Mouse (Mus musculus): Measurements from ENCODE around the gene Rassf6. TPM values are rescaled to one million over a fixed set of nuclear protein-coding genes. Genes with fewer than 3 reads are reported as not detected.

The Rassf6 gene
- polyA plus RNA-seq, 1 experiment from 2014 or later, result 4.2 TPM

DNA sequence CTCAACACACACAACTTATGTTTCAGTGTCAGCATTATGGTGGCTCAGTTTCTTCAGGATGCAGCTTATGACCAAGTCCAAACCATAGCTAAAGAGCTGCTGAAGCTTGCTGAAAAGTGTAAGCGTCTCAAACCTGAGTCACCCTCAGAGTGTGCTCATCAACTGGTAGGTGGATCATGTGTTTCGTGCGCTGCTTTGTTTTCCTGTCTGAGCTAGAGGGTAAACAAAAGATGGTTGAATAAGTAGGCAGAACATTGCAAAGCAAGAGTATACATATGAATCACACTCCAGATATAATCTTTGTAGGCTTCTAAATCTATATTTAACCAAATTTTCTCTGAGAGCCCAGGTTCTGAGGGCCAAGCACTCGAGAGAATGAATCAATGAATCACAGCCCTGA is 76.3 kb downstream of the Rassf6 start:
- Histone ChIP-seq H3K9me3 (no peaks in the 10 kb centered on the region), H3K4me2 (no peak overlapping the region), H3K9ac (no peak overlapping the region), H3K27me3 (no peaks in the 10 kb centered on the region), H3K4me3 (no peak overlapping the region), H3K4me1 (peaks cover 14% of the 10 kb centered on the region; the same call in 1 of the 2 replicates), H3K27ac (no peak overlapping the region), H3K36me3 (no peaks in the 10 kb centered on the region)
- WGBS, result 82% methylated on average over 4 of the region's 4 CpGs
- ATAC-seq (ENCODE audit: borderline replicate concordance, extremely low read depth, low FRiP score, low TSS enrichment), result no peak

DNA sequence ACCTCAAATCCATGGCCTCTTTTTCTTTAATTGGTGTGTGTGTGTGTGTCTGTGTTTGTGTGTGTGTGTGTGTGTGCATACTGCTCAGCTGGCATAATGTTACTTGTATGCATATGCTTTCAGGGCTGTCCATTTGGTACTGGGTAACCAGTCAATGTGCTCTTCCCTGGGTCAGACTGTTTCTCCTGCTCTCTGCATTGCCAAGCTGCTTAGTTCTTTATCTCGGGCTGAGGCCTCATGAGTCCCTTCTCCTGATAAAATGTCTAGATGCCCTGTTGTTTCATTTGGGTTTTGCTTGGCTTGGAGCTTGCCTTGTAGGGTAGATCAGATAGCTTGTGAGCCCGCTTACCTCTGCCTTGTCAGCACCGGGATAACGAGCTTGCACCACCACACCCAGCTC is 77.6 kb downstream of the Rassf6 start:
- H3K9me3 ChIP-seq, result no peaks in the 10 kb centered on the region
- 0 out of 2 replicates have a peak, but pooled peaks cover 2% of the 10 kb centered on the region for H3K4me1 ChIP-seq
- H3K27me3 ChIP-seq, result no peaks in the 10 kb centered on the region
- no peak overlapping the region for H3K4me3 ChIP-seq
- no peak overlapping the region for H3K9ac ChIP-seq
- no peak overlapping the region for H3K27ac ChIP-seq
- no peak for ATAC-seq (ENCODE audit: borderline replicate concordance, extremely low read depth, low FRiP score, low TSS enrichment)
- H3K36me3 ChIP-seq, result no peaks in the 10 kb centered on the region
- no peak overlapping the region for H3K4me2 ChIP-seq
- WGBS, result 74% methylated on average over 4 of the region's 4 CpGs

DNA sequence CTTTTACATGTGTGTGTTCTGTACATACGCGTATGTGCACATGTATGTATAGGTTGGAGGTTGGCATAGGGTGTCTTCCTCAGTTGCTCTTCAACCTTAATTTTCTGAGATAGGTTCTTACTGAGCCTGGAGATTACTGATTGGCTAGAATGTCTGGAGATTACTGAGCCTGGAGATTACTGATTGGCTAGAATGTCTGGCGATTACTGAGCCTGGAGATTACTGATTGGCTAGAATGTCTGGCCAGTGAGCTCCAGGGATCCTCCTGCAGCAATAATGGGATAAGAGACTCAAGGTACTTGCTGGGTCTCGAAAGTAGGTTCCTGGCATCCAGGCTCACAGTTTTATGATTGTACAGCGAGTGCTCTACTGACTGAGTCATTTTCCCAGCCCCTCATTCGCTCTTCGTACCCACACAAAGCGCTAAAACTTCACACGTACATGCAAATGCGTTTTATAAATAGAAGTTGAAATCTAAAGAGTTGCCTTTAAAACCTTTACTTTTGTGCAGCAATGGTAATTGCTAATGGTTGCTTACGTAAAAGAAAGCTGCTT is 78.7 kb downstream of the Rassf6 start:
- WGBS, result 94% methylated on average over 11 of the region's 11 CpGs
- H3K9ac ChIP-seq, result no peak overlapping the region
- no peaks in the 10 kb centered on the region for H3K36me3 ChIP-seq
- no peaks in the 10 kb centered on the region for H3K4me1 ChIP-seq
- H3K27ac ChIP-seq, result no peak overlapping the region
- no peaks in the 10 kb centered on the region for H3K27me3 ChIP-seq
- no peak overlapping the region for H3K4me3 ChIP-seq
- H3K4me2 ChIP-seq, result no peak overlapping the region
- no peaks in the 10 kb centered on the region for H3K9me3 ChIP-seq
- no peak for ATAC-seq (ENCODE audit: borderline replicate concordance, extremely low read depth, low FRiP score, low TSS enrichment)

DNA sequence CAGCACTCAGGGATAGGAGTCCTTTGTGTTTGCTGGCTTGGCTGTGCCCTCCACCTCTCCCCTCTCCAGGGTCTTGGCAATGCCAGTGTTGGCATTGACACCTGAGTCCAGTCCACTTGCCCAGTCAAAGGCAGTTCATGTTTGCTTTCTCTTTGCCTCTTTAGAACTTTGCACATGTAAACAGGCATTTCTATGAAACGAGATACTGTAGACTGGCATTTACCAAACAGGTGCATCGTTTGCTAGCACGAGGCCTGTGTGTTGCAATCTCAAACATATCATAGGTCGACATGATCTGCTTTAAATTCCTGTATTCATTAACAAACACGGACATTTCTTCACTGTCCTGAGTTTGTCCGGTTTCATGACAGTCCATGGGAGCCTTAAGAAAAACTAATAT is 79.7 kb downstream of the Rassf6 start, which contains the start of gene 5830473C10Rik:
Gene 5830473C10Rik, plus strand, starts transcription at position 365 of the 400 bp plus-strand sequence.
- ATAC-seq (ENCODE audit: borderline replicate concordance, extremely low read depth, low FRiP score, low TSS enrichment), result no peak
- H3K9ac ChIP-seq, result no peak within 1 kb of the TSS
- no peaks in the 10 kb centered on the region for H3K27me3 ChIP-seq
- H3K9me3 ChIP-seq, result no peaks in the 10 kb centered on the region
- 78% methylated on average over 6 of the region's 6 CpGs for WGBS
- H3K36me3 ChIP-seq, result no peaks in the 10 kb centered on the region
- no peak within 1 kb of the TSS for H3K27ac ChIP-seq
- H3K4me2 ChIP-seq, result no peak within 1 kb of the TSS
- H3K4me3 ChIP-seq, result no peak within 1 kb of the TSS
- no peaks in the 10 kb centered on the region for H3K4me1 ChIP-seq

DNA sequence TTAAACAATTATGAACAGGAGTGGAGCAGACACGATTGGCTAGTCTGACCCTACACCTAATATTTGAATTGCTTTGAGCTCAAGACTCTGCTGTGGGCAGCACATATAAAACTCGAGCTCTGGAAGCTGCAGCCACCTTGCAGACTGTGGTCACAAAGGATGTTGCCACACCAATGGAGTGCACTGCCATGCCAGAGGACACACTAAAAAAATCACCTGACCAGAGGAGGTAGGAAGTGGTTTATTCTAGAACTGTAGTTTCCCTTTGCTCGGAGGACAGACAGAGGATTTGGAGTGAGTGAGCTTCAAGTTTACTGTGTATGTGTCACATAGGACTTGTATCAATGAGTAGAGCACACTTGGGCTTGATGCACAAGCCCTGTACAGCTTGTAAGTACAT is 84.4 kb downstream of the Rassf6 start:
- no peak for ATAC-seq (ENCODE audit: borderline replicate concordance, extremely low read depth, low FRiP score, low TSS enrichment)
- 57% methylated on average over 3 of the region's 3 CpGs for WGBS

More for the DNA sequence above, 84.4 kb downstream of the Rassf6 start:
- H3K4me1 ChIP-seq, result no peaks in the 10 kb centered on the region
- H3K4me3 ChIP-seq, result no peak overlapping the region
- no peak overlapping the region for H3K9ac ChIP-seq
- H3K4me2 ChIP-seq, result no peak overlapping the region
- H3K27ac ChIP-seq, result no peak overlapping the region
- H3K36me3 ChIP-seq, result no peaks in the 10 kb centered on the region
- no peaks in the 10 kb centered on the region for H3K27me3 ChIP-seq
- no peaks in the 10 kb centered on the region for H3K9me3 ChIP-seq

Other genes starting within 250 kb of the Rassf6 start
- 5.7 and 27.9 TPM in 2 replicates for gene Alb, start 179.8 kb downstream of the Rassf6 start, polyA plus RNA-seq (2015; fragmentation: Nextera tagmentation; extraction: Ambion mirVana)
- gene Afp, start 149.9 kb downstream of the Rassf6 start, polyA plus RNA-seq (2015; fragmentation: Nextera tagmentation; extraction: Ambion mirVana), result 12.8 and 64.9 TPM in 2 replicates
- gene Afm, start 121.7 kb downstream of the Rassf6 start, polyA plus RNA-seq (2015; fragmentation: Nextera tagmentation; extraction: Ambion mirVana), result 0.07 and 0.10 TPM in 2 replicates
- gene 5830473C10Rik, start 79.5 kb downstream of the Rassf6 start, polyA plus RNA-seq (2015; fragmentation: Nextera tagmentation; extraction: Ambion mirVana), result 0.08 and 0.09 TPM in 2 replicates
- 0.20 TPM in 1 of 2 replicates, not detected in the other for gene Cxcl5, start 118.7 kb upstream of the Rassf6 start, polyA plus RNA-seq (2015; fragmentation: Nextera tagmentation; extraction: Ambion mirVana)
- 5.0 and 7.8 TPM in 2 replicates for gene Ppbp, start 127.9 kb upstream of the Rassf6 start, polyA plus RNA-seq (2015; fragmentation: Nextera tagmentation; extraction: Ambion mirVana)
- 61.8 and 66.5 TPM in 2 replicates for gene Pf4, start 131.8 kb upstream of the Rassf6 start, polyA plus RNA-seq (2015; fragmentation: Nextera tagmentation; extraction: Ambion mirVana)
- 0.20 TPM in 1 of 2 replicates, not detected in the other for gene Cxcl3, start 145.4 kb upstream of the Rassf6 start, polyA plus RNA-seq (2015; fragmentation: Nextera tagmentation; extraction: Ambion mirVana)
- 13.4 and 14.1 TPM in 2 replicates for gene Cxcl15, start 153.9 kb upstream of the Rassf6 start, polyA plus RNA-seq (2015; fragmentation: Nextera tagmentation; extraction: Ambion mirVana)